Mouse (Mus musculus) forebrain, embryonic 14.5 days (tissue): ENCODE measurements at regions not wholly inside any gene's neighbourhood (a gene's known extent, or its start where the extent isn't known, plus 50 kb on each side); places are given as distances from the start of the nearest gene placed in this dataset.

Experiments used
- ATAC-seq: fragments of 200-750 bp; cut with Nextera tagmentation; 2 replicates; pipeline ENCODE4 v1.8.0; 2017; ENCODE audit warnings: mild to moderate bottlenecking, moderate library complexity
- DNase-seq: peaks from one replicate; pipeline ENCODE4 v3.0.0-alpha.2; 2015; ENCODE audit warnings: low spot score
- H3K27ac ChIP-seq: fragments of 300-500 bp; sonication (generic); 2 replicates; pipeline ENCODE4 v1.5.1; 2014; ENCODE audit warnings: low read depth, mild to moderate bottlenecking, control low read depth, low read length, moderate library complexity
- H3K27me3 ChIP-seq: fragments of 300-500 bp; sonication (generic); replicated peaks from 2 replicates; pipeline ENCODE4 v1.6.1; 2014; ENCODE audit warnings: low read length, control low read depth, mixed read lengths; ENCODE audit not compliant: control insufficient read depth, insufficient read depth
- H3K36me3 ChIP-seq: fragments of 300-500 bp; sonication (generic); 2 replicates; pipeline ENCODE4 v1.6.1; 2014; ENCODE audit warnings: low read length, control low read depth; ENCODE audit not compliant: control insufficient read depth, insufficient read depth
- H3K4me1 ChIP-seq: fragments of 300-500 bp; sonication (generic); 2 replicates; pipeline ENCODE4 v1.6.1; 2014; ENCODE audit warnings: antibody characterized with exemption, low read length, control low read depth; ENCODE audit not compliant: control insufficient read depth, insufficient read depth
- H3K4me2 ChIP-seq: fragments of 300-500 bp; sonication (generic); 2 replicates; pipeline ENCODE4 v1.6.1; 2014; ENCODE audit warnings: mild to moderate bottlenecking, control low read depth, low read length
- H3K4me3 ChIP-seq: fragments of 300-500 bp; sonication (generic); 2 replicates; pipeline ENCODE4 v1.5.1; 2014; ENCODE audit warnings: low read depth, low read length, control low read depth
- H3K9ac ChIP-seq: fragments of 300-500 bp; sonication (generic); 2 replicates; pipeline ENCODE4 v1.6.1; 2014; ENCODE audit warnings: mild to moderate bottlenecking, low read length, control low read depth, moderate library complexity
- H3K9me3 ChIP-seq: fragments of 300-500 bp; sonication (generic); replicated peaks from 2 replicates; pipeline ENCODE4 v1.6.1; 2016; ENCODE audit warnings: low read length, control low read depth, mixed read lengths; ENCODE audit not compliant: control insufficient read depth
- WGBS: fragments of 180-500 bp; shearing (Covaris S2); extraction: QIAGEN DNeasy Blood & Tissue Kit; methylation state at CpG from one replicate; pipeline ENCODE4 v1.1.7; 2014; 5-methylcytosine and 5-hydroxymethylcytosine counted together

GRCm38 (mm10) chr19:27553266-27553665, 123.6 kb upstream of the Pum3 start:
- 75% methylated on average over 11 of the region's 11 CpGs for WGBS
- Histone ChIP-seq H3K9me3 (no peaks in the 10 kb centered on the region), H3K9ac (no peak overlapping the region), H3K27me3 (no peaks in the 10 kb centered on the region), H3K4me1 (no peaks in the 10 kb centered on the region), H3K27ac (no peak overlapping the region), H3K4me3 (no peak overlapping the region), H3K4me2 (no peak overlapping the region), H3K36me3 (no peaks in the 10 kb centered on the region)
- DNase-seq (peak; percentile 25), ATAC-seq (no peak)

GRCm38 (mm10) chr19:27537746-27538145, 108.1 kb upstream of the Pum3 start:
- no peaks in the 10 kb centered on the region for H3K9me3 ChIP-seq
- H3K27me3 ChIP-seq, result no peaks in the 10 kb centered on the region
- no peak for ATAC-seq
- no peak for DNase-seq
- 87% methylated on average over 3 of the region's 3 CpGs for WGBS
- no peak overlapping the region for H3K27ac ChIP-seq
- no peak overlapping the region for H3K4me3 ChIP-seq
- H3K36me3 ChIP-seq, result no peaks in the 10 kb centered on the region
- H3K4me1 ChIP-seq, result peaks cover 2% of the 10 kb centered on the region; the same call in 1 of the 2 replicates
- H3K4me2 ChIP-seq, result no peak overlapping the region
- H3K9ac ChIP-seq, result no peak overlapping the region

- Histone ChIP-seq H3K4me1 (peaks cover 2% of the 10 kb centered on the region; the same call in 1 of the 2 replicates), H3K9ac (no peak overlapping the region), H3K4me3 (no peak overlapping the region), H3K27ac (no peak overlapping the region), H3K27me3 (no peaks in the 10 kb centered on the region), H3K36me3 (no peaks in the 10 kb centered on the region), H3K9me3 (no peaks in the 10 kb centered on the region), H3K4me2 (no peak overlapping the region)
- 82% methylated on average over 9 of the region's 9 CpGs for WGBS
- ATAC-seq (no peak), DNase-seq (no peak)
These were observed 107.4 kb upstream of the Pum3 start for GRCm38 (mm10) chr19:27537066-27537465.

- 88% methylated on average over 6 of the region's 6 CpGs for WGBS
These were observed 98.4 kb upstream of the Pum3 start for GRCm38 (mm10) chr19:27527940-27528558.

GRCm38 (mm10) chr19:27519326-27520061, 89.9 kb upstream of the Pum3 start:
- Histone ChIP-seq H3K27ac (no peak overlapping the region), H3K9me3 (no peaks in the 10 kb centered on the region), H3K4me3 (no peak overlapping the region), H3K27me3 (no peaks in the 10 kb centered on the region), H3K36me3 (no peaks in the 10 kb centered on the region), H3K4me2 (no peak overlapping the region), H3K9ac (no peak overlapping the region), H3K4me1 (no peaks in the 10 kb centered on the region)
- no peak for DNase-seq
- 86% methylated on average over 5 of the region's 5 CpGs for WGBS
- ATAC-seq, result no peak

More at GRCm38 (mm10) chr19:27527940-27528558, 98.4 kb upstream of the Pum3 start:
- H3K9ac ChIP-seq, result no peak overlapping the region
- H3K9me3 ChIP-seq, result no peaks in the 10 kb centered on the region
- ATAC-seq (no peak), DNase-seq (no peak)
- no peak overlapping the region for H3K4me2 ChIP-seq
- H3K4me3 ChIP-seq, result no peak overlapping the region
- no peak overlapping the region for H3K27ac ChIP-seq
- H3K4me1 ChIP-seq, result no peaks in the 10 kb centered on the region
- no peaks in the 10 kb centered on the region for H3K36me3 ChIP-seq
- no peaks in the 10 kb centered on the region for H3K27me3 ChIP-seq

GRCm38 (mm10) chr19:27514267-27514666, 84.6 kb upstream of the Pum3 start:
- 88% methylated on average over 3 of the region's 3 CpGs for WGBS

GRCm38 (mm10) chr19:27513535-27513934, 83.9 kb upstream of the Pum3 start:
- 89% methylated on average over 1 of the region's 1 CpGs for WGBS
- H3K4me1 ChIP-seq, result no peaks in the 10 kb centered on the region
- H3K4me3 ChIP-seq, result no peak overlapping the region
- H3K27me3 ChIP-seq, result no peaks in the 10 kb centered on the region
- H3K9me3 ChIP-seq, result no peaks in the 10 kb centered on the region
- ATAC-seq (no peak), DNase-seq (no peak)
- no peaks in the 10 kb centered on the region for H3K36me3 ChIP-seq
- no peak overlapping the region for H3K4me2 ChIP-seq
- no peak overlapping the region for H3K9ac ChIP-seq
- H3K27ac ChIP-seq, result no peak overlapping the region

More at GRCm38 (mm10) chr19:27514267-27514666, 84.6 kb upstream of the Pum3 start:
- H3K9ac ChIP-seq, result no peak overlapping the region
- H3K9me3 ChIP-seq, result no peaks in the 10 kb centered on the region
- no peaks in the 10 kb centered on the region for H3K4me1 ChIP-seq
- no peak overlapping the region for H3K4me3 ChIP-seq
- DNase-seq (no peak), ATAC-seq (no peak)
- H3K36me3 ChIP-seq, result no peaks in the 10 kb centered on the region
- H3K4me2 ChIP-seq, result no peak overlapping the region
- H3K27ac ChIP-seq, result no peak overlapping the region
- no peaks in the 10 kb centered on the region for H3K27me3 ChIP-seq

- Histone ChIP-seq H3K4me1 (no peaks in the 10 kb centered on the region), H3K9me3 (no peaks in the 10 kb centered on the region), H3K27ac (no peak overlapping the region), H3K9ac (no peak overlapping the region), H3K36me3 (no peaks in the 10 kb centered on the region), H3K4me2 (no peak overlapping the region), H3K4me3 (no peak overlapping the region), H3K27me3 (no peaks in the 10 kb centered on the region)
- WGBS, result 53% methylated on average over 6 of the region's 6 CpGs
- DNase-seq (no peak), ATAC-seq (no peak)
These were observed 81.7 kb upstream of the Pum3 start for GRCm38 (mm10) chr19:27511340-27511739.
